ENCODE assay signal across 8 mouse cellular contexts in the genomic region with DNA sequence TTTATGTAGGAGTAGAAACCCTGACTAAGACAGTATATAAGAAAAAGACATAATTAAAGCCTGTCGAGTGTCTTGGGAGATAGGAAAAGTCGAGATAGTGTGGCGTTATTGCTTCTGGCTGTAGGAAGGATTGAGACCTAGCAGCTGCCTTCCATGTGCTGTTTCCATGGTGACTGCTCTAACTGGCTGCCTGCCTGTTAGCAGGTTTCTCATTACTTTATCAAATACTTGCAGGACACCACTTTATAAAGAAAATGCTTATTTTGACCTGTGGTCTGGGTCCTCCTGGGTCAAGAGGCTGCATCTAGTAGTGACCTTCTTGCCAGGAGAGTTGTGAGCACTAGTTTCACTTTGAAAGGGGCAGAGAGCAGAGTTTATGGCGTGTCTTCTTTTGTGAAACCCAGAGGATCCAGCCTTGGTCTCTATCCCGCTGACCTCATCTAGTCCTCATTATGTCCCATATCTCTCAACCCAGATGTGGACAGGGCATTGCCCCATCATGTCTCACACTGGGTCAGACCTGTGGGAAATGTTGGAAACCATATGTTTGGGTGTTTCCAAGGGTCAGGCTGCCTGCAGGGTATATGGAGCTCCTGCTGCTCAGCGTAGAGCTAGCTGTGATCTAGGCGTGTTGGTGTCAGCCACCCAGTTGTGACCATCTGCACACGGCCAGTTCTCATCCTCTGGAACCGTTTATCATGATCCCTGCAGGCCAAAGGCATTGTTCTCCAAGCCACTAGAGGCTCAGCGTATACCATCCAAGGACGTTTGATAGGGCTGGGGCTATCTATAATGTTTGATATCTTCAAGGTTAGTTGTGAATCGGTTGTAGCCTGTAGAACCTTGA. TPM values are rescaled to one million over a fixed set of nuclear protein-coding genes. Genes with fewer than 3 reads are reported as not detected.
A peak's percentile ranks its signal among the peaks of the same experiment; 100 is the strongest.
DNase-seq lines count a peak whose midpoint lies in the region; ATAC-seq and TF ChIP-seq lines count a peak whose summit lies in the region.

No protein-coding gene starts in this region.

- no peak for TF ChIP-seq CTCF in layer of hippocampus, adult 2 months (conservative IDR thresholded peaks at IDR 0.05)

- H3K27me3 ChIP-seq in heart, embryonic 15.5 days = no peaks in the 10 kb centered on the region
- no peaks in the 10 kb centered on the region for H3K27me3 ChIP-seq in midbrain, embryonic 16.5 days (ENCODE audit: control insufficient read depth, insufficient read depth, low read depth, low read length)

- H3K4me3 ChIP-seq in heart, embryonic 15.5 days = no peak overlapping the region
- no peak overlapping the region for H3K4me3 ChIP-seq in layer of hippocampus, adult 2 months
- no peak overlapping the region for H3K4me3 ChIP-seq in midbrain, embryonic 16.5 days (ENCODE audit: low read depth, low read length)

- no peaks in the 10 kb centered on the region for H3K36me3 ChIP-seq in heart, embryonic 15.5 days
- no peaks in the 10 kb centered on the region for H3K36me3 ChIP-seq in midbrain, embryonic 16.5 days (ENCODE audit: control insufficient read depth, insufficient read depth, low read length)

- 0 out of 2 replicates have a peak, but pooled peaks have one; percentile 58 for ATAC-seq in frontal cortex, adult (ENCODE audit: low TSS enrichment)
- no peak for ATAC-seq in heart, embryonic 15.5 days (replicated peaks; ENCODE audit: insufficient number of reproducible peaks, insufficient read depth, low FRiP score, low read depth)
- ATAC-seq in midbrain, embryonic 16.5 days = peak; percentile 44

- H3K9ac ChIP-seq in heart, embryonic 15.5 days = no peak overlapping the region
- H3K9ac ChIP-seq in midbrain, embryonic 16.5 days (ENCODE audit: low read depth, low read length) = no peak overlapping the region

- peak overlapping the region; percentile 28; the same call in 1 of the 2 replicates for H3K4me2 ChIP-seq in heart, embryonic 15.5 days
- H3K4me2 ChIP-seq in midbrain, embryonic 16.5 days (ENCODE audit: low read length) = no peak overlapping the region

- no peak for DNase-seq in frontal cortex, postnatal 25 days (ENCODE audit: low spot score in 2 of 2)
- DNase-seq in brain, adult 2 months (ENCODE audit: low read depth, low spot score) = peak; percentile 82
- peak; percentile 57 to 72 for DNase-seq in layer of hippocampus, adult 2 months (ENCODE audit: low spot score in 2 of 2)
- DNase-seq in ovary, postnatal 14 days (ENCODE audit: low spot score) = no peak
- no peak for DNase-seq in lung, postnatal 36 days

- H3K27ac ChIP-seq in heart, embryonic 15.5 days = 0 out of 2 replicates have a peak overlapping the region, but pooled peaks have one; percentile 10
- peak overlapping the region; percentile 39; the same call in 1 of the 2 replicates for H3K27ac ChIP-seq in layer of hippocampus, adult 2 months
- peak overlapping the region; percentile 60 for H3K27ac ChIP-seq in midbrain, embryonic 16.5 days (ENCODE audit: low read length)

- peaks cover 33% of the 10 kb centered on the region for H3K4me1 ChIP-seq in heart, embryonic 15.5 days (replicated peaks)
- peaks cover 19% of the 10 kb centered on the region for H3K4me1 ChIP-seq in midbrain, embryonic 16.5 days (ENCODE audit: control insufficient read depth, insufficient read depth, low read length)

- 55% methylated on average over 12 of the region's 12 CpGs for WGBS in heart, embryonic 15.5 days
- WGBS in midbrain, embryonic 16.5 days = 51% methylated on average over 12 of the region's 12 CpGs

- no peaks in the 10 kb centered on the region for H3K9me3 ChIP-seq in heart, embryonic 15.5 days (replicated peaks)
- H3K9me3 ChIP-seq in midbrain, embryonic 16.5 days (replicated peaks; ENCODE audit: control insufficient read depth, low read length, poor library complexity, severe bottlenecking) = no peaks in the 10 kb centered on the region

RNA-seq across cellular contexts. Expression of gene Zfp750, which starts 30.1 kb away (rescaled TPM):
- 0.15 and 0.60 TPM in 2 replicates for polyA plus RNA-seq in heart, embryonic 15.5 days (2015; fragmentation: Nextera tagmentation; extraction: Ambion mirVana)
- total RNA-seq in layer of hippocampus, adult 2 months (2021) = under 1 TPM; 0.20 to 0.25 TPM
- 0.53 and 0.57 TPM in 2 replicates for polyA plus RNA-seq in midbrain, embryonic 16.5 days (2015; fragmentation: Nextera tagmentation; extraction: Ambion mirVana)

Comparison
In these comparisons a context has a peak if more than half of its experiments do, and no peak if none do; other contexts are left out.
1. DNase-seq: peak in brain, adult 2 months (single experiment) and layer of hippocampus, adult 2 months (2 of 2); none in frontal cortex, postnatal 25 days (0 of 2), ovary, postnatal 14 days (single experiment) and lung, postnatal 36 days (single experiment).
2. H3K27ac ChIP-seq: peak in every context shown above with its lines; median percentile 60 in midbrain, embryonic 16.5 days; 39 in layer of hippocampus, adult 2 months; 10 in heart, embryonic 15.5 days.